Mouse (Mus musculus): ENCODE measurements around the gene Ccdc88a. TPM values are rescaled to one million over a fixed set of nuclear protein-coding genes. Genes with fewer than 3 reads are reported as not detected.
A peak's percentile ranks its signal among the peaks of the same experiment; 100 is the strongest.

Gene Ccdc88a
- polyA plus RNA-seq, 1 experiment from 2014 or later, result 58.1 TPM

- no peak for ATAC-seq (ENCODE audit: low FRiP score)
- peaks cover 7% of the 10 kb centered on the region; the same call in 1 of the 2 replicates for H3K36me3 ChIP-seq (ENCODE audit: control insufficient read depth, insufficient read depth, low read length)
- DNase-seq (ENCODE audit: low spot score), result no peak
Measured at GRCm38 (mm10) chr11:29503948-29504893, 130.8 kb downstream of the Ccdc88a start.

GRCm38 (mm10) chr11:29504899-29505625, 131.6 kb downstream of the Ccdc88a start:
- no peak overlapping the region for H3K4me3 ChIP-seq (ENCODE audit: low read depth, low read length)
- H3K9ac ChIP-seq (ENCODE audit: low read depth, low read length), result no peak overlapping the region
- no peak overlapping the region for H3K27ac ChIP-seq (ENCODE audit: low read depth, low read length)
- H3K27me3 ChIP-seq (ENCODE audit: control insufficient read depth, insufficient read depth, low read length), result no peaks in the 10 kb centered on the region
- WGBS, result 94% methylated on average over 2 of the region's 2 CpGs
- H3K4me1 ChIP-seq (replicated peaks; ENCODE audit: control insufficient read depth, insufficient read depth, low read length), result no peaks in the 10 kb centered on the region
- no peak for ATAC-seq (ENCODE audit: low FRiP score)
- H3K4me2 ChIP-seq (replicated peaks; ENCODE audit: low read depth, low read length), result no peak overlapping the region
- H3K36me3 ChIP-seq (ENCODE audit: control insufficient read depth, insufficient read depth, low read length), result peaks cover 4% of the 10 kb centered on the region; the same call in 1 of the 2 replicates
- H3K9me3 ChIP-seq (ENCODE audit: control insufficient read depth, low read length), result no peaks in the 10 kb centered on the region
- DNase-seq (ENCODE audit: low spot score), result no peak

More at GRCm38 (mm10) chr11:29503948-29504893, 130.8 kb downstream of the Ccdc88a start:
- Histone ChIP-seq H3K9ac (ENCODE audit: low read depth, low read length) (no peak overlapping the region), H3K9me3 (ENCODE audit: control insufficient read depth, low read length) (no peaks in the 10 kb centered on the region), H3K27me3 (ENCODE audit: control insufficient read depth, insufficient read depth, low read length) (no peaks in the 10 kb centered on the region), H3K4me1 (replicated peaks; ENCODE audit: control insufficient read depth, insufficient read depth, low read length) (no peaks in the 10 kb centered on the region), H3K4me3 (ENCODE audit: low read depth, low read length) (no peak overlapping the region), H3K27ac (ENCODE audit: low read depth, low read length) (no peak overlapping the region), H3K4me2 (replicated peaks; ENCODE audit: low read depth, low read length) (no peak overlapping the region)
- WGBS, result 94% methylated on average over 10 of the region's 10 CpGs

- Histone ChIP-seq H3K4me3 (ENCODE audit: low read depth, low read length) (no peak overlapping the region), H3K4me2 (replicated peaks; ENCODE audit: low read depth, low read length) (no peak overlapping the region), H3K27me3 (ENCODE audit: control insufficient read depth, insufficient read depth, low read length) (no peaks in the 10 kb centered on the region), H3K9ac (ENCODE audit: low read depth, low read length) (no peak overlapping the region), H3K9me3 (ENCODE audit: control insufficient read depth, low read length) (no peaks in the 10 kb centered on the region), H3K4me1 (replicated peaks; ENCODE audit: control insufficient read depth, insufficient read depth, low read length) (no peaks in the 10 kb centered on the region), H3K27ac (ENCODE audit: low read depth, low read length) (no peak overlapping the region), H3K36me3 (ENCODE audit: control insufficient read depth, insufficient read depth, low read length) (no peaks in the 10 kb centered on the region)
- DNase-seq (ENCODE audit: low spot score) (no peak), ATAC-seq (ENCODE audit: low FRiP score) (no peak)
- 97% methylated on average over 1 of the region's 1 CpGs for WGBS
Measured at GRCm38 (mm10) chr11:29509421-29509820, 136.0 kb downstream of the Ccdc88a start.

GRCm38 (mm10) chr11:29512818-29513535, 139.5 kb downstream of the Ccdc88a start:
- ATAC-seq (ENCODE audit: low FRiP score), result no peak
- H3K9ac ChIP-seq (ENCODE audit: low read depth, low read length), result no peak overlapping the region
- H3K27ac ChIP-seq (ENCODE audit: low read depth, low read length), result no peak overlapping the region
- H3K4me2 ChIP-seq (replicated peaks; ENCODE audit: low read depth, low read length), result no peak overlapping the region
- H3K27me3 ChIP-seq (ENCODE audit: control insufficient read depth, insufficient read depth, low read length), result no peaks in the 10 kb centered on the region
- 95% methylated on average over 4 of the region's 4 CpGs for WGBS
- H3K36me3 ChIP-seq (ENCODE audit: control insufficient read depth, insufficient read depth, low read length), result no peaks in the 10 kb centered on the region
- DNase-seq (ENCODE audit: low spot score), result no peak
- no peak overlapping the region for H3K4me3 ChIP-seq (ENCODE audit: low read depth, low read length)
- H3K4me1 ChIP-seq (replicated peaks; ENCODE audit: control insufficient read depth, insufficient read depth, low read length), result no peaks in the 10 kb centered on the region
- H3K9me3 ChIP-seq (ENCODE audit: control insufficient read depth, low read length), result no peaks in the 10 kb centered on the region

GRCm38 (mm10) chr11:29514325-29514681, 140.8 kb downstream of the Ccdc88a start:
- Histone ChIP-seq H3K4me2 (replicated peaks; ENCODE audit: low read depth, low read length) (peak overlapping the region; percentile 55), H3K27me3 (ENCODE audit: control insufficient read depth, insufficient read depth, low read length) (no peaks in the 10 kb centered on the region), H3K9ac (ENCODE audit: low read depth, low read length) (peak overlapping the region; percentile 68; the same call in 1 of the 2 replicates), H3K4me1 (replicated peaks; ENCODE audit: control insufficient read depth, insufficient read depth, low read length) (no peaks in the 10 kb centered on the region), H3K4me3 (ENCODE audit: low read depth, low read length) (peak overlapping the region; percentile 56), H3K9me3 (ENCODE audit: control insufficient read depth, low read length) (no peaks in the 10 kb centered on the region), H3K27ac (ENCODE audit: low read depth, low read length) (0 out of 2 replicates have a peak overlapping the region, but pooled peaks have one; percentile 40), H3K36me3 (ENCODE audit: control insufficient read depth, insufficient read depth, low read length) (no peaks in the 10 kb centered on the region)
- 28% methylated on average over 10 of the region's 10 CpGs for WGBS
- ATAC-seq (ENCODE audit: low FRiP score), result no peak; the same call in 1 of the 2 replicates
- DNase-seq (ENCODE audit: low spot score), result no peak

GRCm38 (mm10) chr11:29514682-29515412, 141.4 kb downstream of the Ccdc88a start, which contains the start of gene Prorsd1:
Prorsd1 (minus strand) TSS chr11:29515033.
- peak within 1 kb of the TSS; percentile 40; the same call in 1 of the 2 replicates for H3K27ac ChIP-seq (ENCODE audit: low read depth, low read length)
- H3K4me2 ChIP-seq (replicated peaks; ENCODE audit: low read depth, low read length), result peak within 1 kb of the TSS; percentile 55
- H3K4me1 ChIP-seq (replicated peaks; ENCODE audit: control insufficient read depth, insufficient read depth, low read length), result no peaks in the 10 kb centered on the region
- H3K36me3 ChIP-seq (ENCODE audit: control insufficient read depth, insufficient read depth, low read length), result no peaks in the 10 kb centered on the region
- H3K9me3 ChIP-seq (ENCODE audit: control insufficient read depth, low read length), result no peaks in the 10 kb centered on the region
- no peaks in the 10 kb centered on the region for H3K27me3 ChIP-seq (ENCODE audit: control insufficient read depth, insufficient read depth, low read length)
- peak; percentile 93 for DNase-seq (ENCODE audit: low spot score)
- H3K4me3 ChIP-seq (ENCODE audit: low read depth, low read length), result peak within 1 kb of the TSS; percentile 56
- peak within 1 kb of the TSS; percentile 68 for H3K9ac ChIP-seq (ENCODE audit: low read depth, low read length)
- WGBS, result 4% methylated on average over 40 of the region's 40 CpGs
- peak; percentile 99 for ATAC-seq (ENCODE audit: low FRiP score)

- ATAC-seq (ENCODE audit: low FRiP score), result peak; percentile 96
- Histone ChIP-seq H3K9ac (ENCODE audit: low read depth, low read length) (peak within 1 kb of the TSS; percentile 74), H3K4me1 (replicated peaks; ENCODE audit: control insufficient read depth, insufficient read depth, low read length) (no peaks in the 10 kb centered on the region), H3K9me3 (ENCODE audit: control insufficient read depth, low read length) (no peaks in the 10 kb centered on the region), H3K4me2 (replicated peaks; ENCODE audit: low read depth, low read length) (peak within 1 kb of the TSS; percentile 72), H3K27ac (ENCODE audit: low read depth, low read length) (peak within 1 kb of the TSS; percentile 78), H3K4me3 (ENCODE audit: low read depth, low read length) (peak within 1 kb of the TSS; percentile 74), H3K36me3 (ENCODE audit: control insufficient read depth, insufficient read depth, low read length) (no peaks in the 10 kb centered on the region), H3K27me3 (ENCODE audit: control insufficient read depth, insufficient read depth, low read length) (no peaks in the 10 kb centered on the region)
- WGBS, result 2% methylated on average over 47 of the region's 47 CpGs
- peak; percentile 89 for DNase-seq (ENCODE audit: low spot score)
Measured at GRCm38 (mm10) chr11:29525988-29526794, 152.7 kb downstream of the Ccdc88a start, which contains the start of gene Mtif2. Mtif2 (plus strand) TSS chr11:29526408.

Data from hindbrain, embryonic 11.5 days (tissue).